ENCODE assay signal across 13 mouse cellular contexts in genomic region chr19:49860761-49861160, GRCm38 (mm10).
A peak's percentile ranks its signal among the peaks of the same experiment; 100 is the strongest.
DNase-seq lines count a peak whose midpoint lies in the region; ATAC-seq lines count a peak whose summit lies in the region.
"Had no signal": no experiment of that assay in that cellular context is flagged by ENCODE, and none has a peak within 500 bp of the region (broad histone marks: within the 10 kb centered on the region; RNA-seq: fewer than 3 reads in every experiment).

No protein-coding gene starts in this region.

- no peaks in the 10 kb centered on the region for H3K36me3 ChIP-seq in heart, embryonic 13.5 days
- no peaks in the 10 kb centered on the region for H3K36me3 ChIP-seq in midbrain, embryonic 15.5 days (replicated peaks)
- H3K36me3 ChIP-seq in midbrain, embryonic 13.5 days: no peaks in the 10 kb centered on the region
- H3K36me3 ChIP-seq: liver, embryonic 15.5 days had no signal

- H3K4me1 ChIP-seq in heart, embryonic 13.5 days: no peaks in the 10 kb centered on the region
- no peaks in the 10 kb centered on the region for H3K4me1 ChIP-seq in midbrain, embryonic 15.5 days
- H3K4me1 ChIP-seq in midbrain, embryonic 13.5 days (replicated peaks): peaks cover 3% of the 10 kb centered on the region; the same call in 1 of the 2 replicates
- H3K4me1 ChIP-seq: liver, embryonic 15.5 days had no signal

- no peak for DNase-seq in heart, adult 8-10 months (ENCODE audit: low spot score)
- DNase-seq in left cerebral cortex, postnatal 10 days (ENCODE audit: extremely low spot score in 1 of 2, low spot score in 2 of 2): peak; percentile 30 to 40
- DNase-seq in telencephalon, adult 2 months (ENCODE audit: low read depth, low spot score): peak; percentile 56
- DNase-seq in spleen, postnatal 36 days (ENCODE audit: low spot score in 2 of 2): no peak
- no peak for DNase-seq in ovary, postnatal 10 days (ENCODE audit: low spot score)
- DNase-seq: cerebellum, postnatal 36 days; lung, postnatal 4 days; thymus, postnatal 36 days had no signal

- no peak overlapping the region for H3K9ac ChIP-seq in heart, embryonic 13.5 days
- H3K9ac ChIP-seq in midbrain, embryonic 15.5 days: no peak overlapping the region
- H3K9ac ChIP-seq in midbrain, embryonic 13.5 days (replicated peaks): no peak overlapping the region
- H3K9ac ChIP-seq: liver, embryonic 15.5 days had no signal

- 0 out of 2 replicates have a peak overlapping the region, but pooled peaks have one; percentile 13 for H3K27ac ChIP-seq in heart, embryonic 13.5 days (replicated peaks)
- no peak overlapping the region for H3K27ac ChIP-seq in midbrain, embryonic 15.5 days
- H3K27ac ChIP-seq in midbrain, embryonic 13.5 days: no peak overlapping the region
- H3K27ac ChIP-seq: liver, embryonic 15.5 days had no signal

- H3K9me3 ChIP-seq in heart, embryonic 13.5 days: no peaks in the 10 kb centered on the region
- no peaks in the 10 kb centered on the region for H3K9me3 ChIP-seq in midbrain, embryonic 15.5 days
- no peaks in the 10 kb centered on the region for H3K9me3 ChIP-seq in midbrain, embryonic 13.5 days
- H3K9me3 ChIP-seq: liver, embryonic 15.5 days had no signal

- 44% methylated on average over 7 of the region's 7 CpGs for WGBS in heart, embryonic 13.5 days
- 38% methylated on average over 7 of the region's 7 CpGs for WGBS in midbrain, embryonic 15.5 days
- 57% methylated on average over 7 of the region's 7 CpGs for WGBS in midbrain, embryonic 13.5 days

- no peaks in the 10 kb centered on the region for H3K27me3 ChIP-seq in heart, embryonic 13.5 days (replicated peaks)
- no peaks in the 10 kb centered on the region for H3K27me3 ChIP-seq in midbrain, embryonic 15.5 days (replicated peaks)
- no peaks in the 10 kb centered on the region for H3K27me3 ChIP-seq in midbrain, embryonic 13.5 days
- H3K27me3 ChIP-seq: liver, embryonic 15.5 days had no signal

- intact Hi-C loops in left cerebral cortex, postnatal 10 days (cut with DNase I): no loop called here

- H3K4me2 ChIP-seq in heart, embryonic 13.5 days: peak overlapping the region; percentile 58
- H3K4me2 ChIP-seq in midbrain, embryonic 15.5 days: no peak overlapping the region
- H3K4me2 ChIP-seq in midbrain, embryonic 13.5 days (replicated peaks): no peak overlapping the region
- H3K4me2 ChIP-seq: liver, embryonic 15.5 days had no signal

- H3K4me3 ChIP-seq in heart, embryonic 13.5 days: peak overlapping the region; percentile 27
- no peak overlapping the region for H3K4me3 ChIP-seq in midbrain, embryonic 15.5 days
- H3K4me3 ChIP-seq in midbrain, embryonic 13.5 days (replicated peaks): no peak overlapping the region
- H3K4me3 ChIP-seq: liver, embryonic 15.5 days; myocyte had no signal

- no peak for ATAC-seq in heart, embryonic 13.5 days (ENCODE audit: extremely low read depth, insufficient number of reproducible peaks, low FRiP score, low TSS enrichment)
- ATAC-seq in midbrain, embryonic 15.5 days (replicated peaks): peak; percentile 65; the same call in 1 of the 2 replicates
- ATAC-seq in midbrain, embryonic 13.5 days: no peak

Comparison
In these comparisons a context has a peak if more than half of its experiments do, and no peak if none do; other contexts are left out.
1. DNase-seq: peak in left cerebral cortex, postnatal 10 days (2 of 2) and telencephalon, adult 2 months (single experiment); none in heart, adult 8-10 months (single experiment), spleen, postnatal 36 days (0 of 2) and ovary, postnatal 10 days (single experiment).